Mouse (Mus musculus) G1E (cell line): ENCODE measurements at regions not wholly inside any gene's neighbourhood (a gene's known extent, or its start where the extent isn't known, plus 50 kb on each side); places are given as distances from the start of the nearest gene placed in this dataset.

Experiments used
- ATAC-seq: 2 replicates; pipeline ENCODE4 v1.8.0; 2016; ENCODE audit warnings: mild to moderate bottlenecking; ENCODE audit not compliant: insufficient number of reproducible peaks, poor library complexity, low FRiP score, severe bottlenecking; ENCODE audit errors: extremely low read depth
- DNase-seq: peaks from one replicate; pipeline ENCODE4 v3.0.0; 2012; ENCODE audit warnings: low spot score
- H3K27me3 ChIP-seq: 2 replicates; pipeline ENCODE4 v1.6.1; 2012; ENCODE audit warnings: mild to moderate bottlenecking, low read length, inconsistent platforms; ENCODE audit not compliant: insufficient read depth
- H3K36me3 ChIP-seq: replicated peaks from 2 replicates; pipeline ENCODE3; 2012; ENCODE audit warnings: mild to moderate bottlenecking, inconsistent platforms
- H3K4me1 ChIP-seq: 2 replicates; pipeline ENCODE4 v1.6.1; 2012; ENCODE audit warnings: low read depth, low read length, inconsistent platforms, mixed read lengths; ENCODE audit not compliant: insufficient read depth
- H3K4me3 ChIP-seq: 2 replicates; pipeline ENCODE4 v1.5.1; 2012; ENCODE audit warnings: low read depth, mild to moderate bottlenecking, inconsistent platforms, low read length, moderate library complexity, mixed read lengths
- H3K9me3 ChIP-seq: replicated peaks from 2 replicates; pipeline ENCODE4 v1.6.1; 2012; ENCODE audit warnings: inconsistent platforms
- CTCF ChIP-seq: IDR thresholded peaks from 2 replicates; pipeline ENCODE4 v1.5.1; 2012; ENCODE audit warnings: low read depth, low read length, inconsistent platforms, mixed read lengths
- GATA1 ChIP-seq: IDR thresholded peaks from 2 replicates; pipeline ENCODE4 v1.6.1; 2012; ENCODE audit warnings: borderline replicate concordance, low read length, inconsistent platforms, mixed read lengths
- GATA2 ChIP-seq: IDR thresholded peaks from 2 replicates; pipeline ENCODE4 v1.6.1; 2012; ENCODE audit warnings: low read depth, low read length, inconsistent platforms, borderline replicate concordance
- POLR2AphosphoS5 ChIP-seq: IDR thresholded peaks from 2 replicates; pipeline ENCODE4 v1.6.1; 2012; ENCODE audit warnings: low read depth, low read length, inconsistent platforms; ENCODE audit not compliant: insufficient replicate concordance
- TAL1 ChIP-seq: conservative IDR thresholded peaks from 2 replicates; pipeline ENCODE4 v1.6.1; 2012; ENCODE audit warnings: low read depth, low read length, inconsistent platforms, mixed read lengths

DNA sequence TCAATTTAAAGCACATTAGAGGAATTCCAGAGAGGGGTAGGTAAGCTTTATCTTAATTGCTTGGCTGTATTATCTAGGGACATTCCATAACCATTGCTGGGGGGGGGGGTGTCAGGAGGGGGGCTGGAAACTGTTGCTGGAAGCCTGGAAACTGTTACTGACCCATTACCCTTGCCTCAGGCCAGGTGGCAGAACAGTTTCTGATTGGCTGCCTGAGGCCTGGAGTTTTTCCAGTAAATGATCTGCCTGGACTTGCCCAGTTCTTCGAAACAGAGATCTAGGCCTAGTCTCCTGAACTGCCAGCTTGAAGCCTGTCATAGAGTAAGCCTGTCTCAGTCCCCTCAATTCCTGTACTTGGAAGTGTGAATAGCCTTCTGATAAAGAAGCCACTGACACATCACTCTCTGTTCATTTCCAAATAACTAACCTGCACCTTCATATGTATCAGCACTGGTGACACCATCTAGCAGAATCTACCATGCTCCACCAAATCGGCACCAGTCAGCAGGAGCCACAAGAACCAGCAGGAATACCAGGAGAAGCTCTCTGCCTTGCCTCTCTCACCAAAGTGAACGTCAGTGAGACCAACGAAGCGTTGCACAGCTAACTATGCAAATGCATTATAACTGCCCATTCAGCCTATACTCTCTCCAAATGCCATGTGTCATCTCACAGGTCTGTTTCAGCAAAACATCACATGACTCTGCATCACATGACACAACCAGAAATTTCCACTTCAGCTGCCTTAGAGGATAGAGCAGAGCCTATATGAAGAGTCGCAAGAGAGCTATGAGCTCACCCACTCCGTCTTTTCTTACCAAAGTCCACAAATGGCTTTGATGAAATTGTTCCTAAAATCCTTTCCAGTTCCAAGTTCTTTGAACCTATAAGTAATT is 200.7 kb downstream of the Sp3 start:
- no peak overlapping the region for H3K4me3 ChIP-seq
- H3K36me3 ChIP-seq = no peaks in the 10 kb centered on the region
- peaks cover 17% of the 10 kb centered on the region for H3K4me1 ChIP-seq
- no peaks in the 10 kb centered on the region for H3K9me3 ChIP-seq
- no peak for DNase-seq
- no peak for TF ChIP-seq TAL1
- no peak for TF ChIP-seq GATA1
- H3K27me3 ChIP-seq = peaks cover 22% of the 10 kb centered on the region
- no peak for ATAC-seq

- no peak for TF ChIP-seq CTCF
- no peak for TF ChIP-seq POLR2AphosphoS5
- TF ChIP-seq GATA1 = no peak
- no peak for TF ChIP-seq GATA2
- TF ChIP-seq TAL1 = no peak
- Histone ChIP-seq H3K27me3 (peaks cover 24% of the 10 kb centered on the region), H3K4me3 (no peak overlapping the region), H3K9me3 (no peaks in the 10 kb centered on the region), H3K4me1 (peaks cover 17% of the 10 kb centered on the region), H3K36me3 (no peaks in the 10 kb centered on the region)
- ATAC-seq = no peak
- DNase-seq = no peak
Measured at GRCm38 (mm10) chr2:72781369-72782275, 198.6 kb downstream of the Sp3 start.

DNA sequence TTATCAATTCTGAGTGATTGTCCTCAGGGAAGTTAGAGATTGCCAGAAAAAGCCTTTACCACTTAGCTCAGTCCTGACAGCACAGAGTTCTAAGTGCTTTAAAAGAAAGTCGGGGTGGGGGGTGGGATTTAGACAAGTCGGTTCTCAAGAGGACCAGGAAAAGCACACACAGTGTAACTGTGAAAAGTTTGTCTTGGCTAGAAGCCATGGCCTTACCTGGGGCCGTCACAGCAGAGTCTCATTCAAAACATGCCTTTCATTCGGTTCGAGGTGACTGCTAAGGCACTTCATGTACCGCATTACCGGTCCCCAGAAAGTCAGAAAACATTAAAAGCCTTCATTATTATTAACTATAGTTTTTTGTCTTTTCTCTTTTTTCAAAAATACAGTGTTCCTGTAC is 197.9 kb downstream of the Sp3 start:
- H3K27me3 ChIP-seq = peaks cover 24% of the 10 kb centered on the region
- no peak for ATAC-seq
- no peaks in the 10 kb centered on the region for H3K9me3 ChIP-seq
- peaks cover 17% of the 10 kb centered on the region for H3K4me1 ChIP-seq
- H3K4me3 ChIP-seq = no peak overlapping the region
- no peak for DNase-seq
- no peak for TF ChIP-seq POLR2AphosphoS5
- no peak for TF ChIP-seq TAL1
- TF ChIP-seq GATA2 = no peak
- TF ChIP-seq CTCF = no peak
- no peaks in the 10 kb centered on the region for H3K36me3 ChIP-seq

- Histone ChIP-seq H3K4me3 (no peak overlapping the region), H3K4me1 (peaks cover 7% of the 10 kb centered on the region), H3K27me3 (peaks cover 32% of the 10 kb centered on the region), H3K36me3 (no peaks in the 10 kb centered on the region), H3K9me3 (no peaks in the 10 kb centered on the region)
- no peak for ATAC-seq
- no peak for DNase-seq
- TF ChIP-seq CTCF (no peak), POLR2AphosphoS5 (no peak), GATA2 (no peak), GATA1 (no peak), TAL1 (no peak)
Measured at GRCm38 (mm10) chr2:72785365-72786043, 194.7 kb downstream of the Sp3 start.

- no peak for TF ChIP-seq CTCF
- no peak for TF ChIP-seq GATA2
- no peak for TF ChIP-seq POLR2AphosphoS5
- TF ChIP-seq GATA1 = no peak
- TF ChIP-seq TAL1 = no peak
- Histone ChIP-seq H3K4me3 (no peak overlapping the region), H3K27me3 (peaks cover 31% of the 10 kb centered on the region), H3K36me3 (no peaks in the 10 kb centered on the region), H3K9me3 (no peaks in the 10 kb centered on the region), H3K4me1 (peaks cover 3% of the 10 kb centered on the region; the same call in 1 of the 2 replicates)
- DNase-seq (no peak), ATAC-seq (no peak)
Measured at GRCm38 (mm10) chr2:72786044-72786737, 194.1 kb downstream of the Sp3 start.
